Mouse (Mus musculus) hindbrain, embryonic 13.5 days (tissue): Measurements from ENCODE around the gene Nxpe3. TPM values are rescaled to one million over a fixed set of nuclear protein-coding genes. Genes with fewer than 3 reads are reported as not detected.
A peak's percentile ranks its signal among the peaks of the same experiment; 100 is the strongest.

Experiments used
- ATAC-seq: fragments of 200-750 bp; cut with Nextera tagmentation; 2 replicates; pipeline ENCODE4 v1.8.0; 2017; ENCODE audit warnings: moderate TSS enrichment; ENCODE audit not compliant: low FRiP score
- H3K27ac ChIP-seq: fragments of 300-500 bp; sonication (generic); 2 replicates; pipeline ENCODE4 v1.5.1; 2015; ENCODE audit warnings: inconsistent platforms, mild to moderate bottlenecking, moderate library complexity
- H3K27me3 ChIP-seq: fragments of 300-500 bp; sonication (generic); 2 replicates; pipeline ENCODE4 v1.6.1; 2015; ENCODE audit warnings: mild to moderate bottlenecking, inconsistent platforms
- H3K36me3 ChIP-seq: fragments of 300-500 bp; sonication (generic); 2 replicates; pipeline ENCODE4 v1.6.1; 2015; ENCODE audit warnings: mild to moderate bottlenecking, inconsistent platforms
- H3K4me1 ChIP-seq: fragments of 300-500 bp; sonication (generic); replicated peaks from 2 replicates; pipeline ENCODE4 v1.6.1; 2015; ENCODE audit warnings: inconsistent platforms
- H3K4me2 ChIP-seq: fragments of 300-500 bp; sonication (generic); 2 replicates; pipeline ENCODE4 v1.6.1; 2015; ENCODE audit warnings: inconsistent platforms, mild to moderate bottlenecking, moderate library complexity
- H3K4me3 ChIP-seq: fragments of 300-500 bp; sonication (generic); 2 replicates; pipeline ENCODE4 v1.5.1; 2015; ENCODE audit warnings: mild to moderate bottlenecking, inconsistent platforms
- H3K9ac ChIP-seq: fragments of 300-500 bp; sonication (generic); 2 replicates; pipeline ENCODE4 v1.6.1; 2015; ENCODE audit warnings: mild to moderate bottlenecking, inconsistent platforms
- H3K9me3 ChIP-seq: fragments of 300-500 bp; sonication (generic); 2 replicates; pipeline ENCODE4 v1.6.1; 2016; ENCODE audit warnings: inconsistent platforms
- WGBS: fragments of 180-500 bp; shearing (Covaris S2); methylation state at CpG from one replicate; pipeline ENCODE4 v1.1.7; 2015; 5-methylcytosine and 5-hydroxymethylcytosine counted together
- polyA plus RNA-seq: library from polyadenylated mRNA; unstranded; fragments of >200 nt; fragmentation: Nextera tagmentation; extraction: Ambion mirVana; gene quantifications from 2 replicates; pipeline ENCODE4 v1.2.1, GENCODE M21; 2015

The Nxpe3 gene
- polyA plus RNA-seq, 1 experiment from 2014 or later: 1.2 TPM

DNA sequence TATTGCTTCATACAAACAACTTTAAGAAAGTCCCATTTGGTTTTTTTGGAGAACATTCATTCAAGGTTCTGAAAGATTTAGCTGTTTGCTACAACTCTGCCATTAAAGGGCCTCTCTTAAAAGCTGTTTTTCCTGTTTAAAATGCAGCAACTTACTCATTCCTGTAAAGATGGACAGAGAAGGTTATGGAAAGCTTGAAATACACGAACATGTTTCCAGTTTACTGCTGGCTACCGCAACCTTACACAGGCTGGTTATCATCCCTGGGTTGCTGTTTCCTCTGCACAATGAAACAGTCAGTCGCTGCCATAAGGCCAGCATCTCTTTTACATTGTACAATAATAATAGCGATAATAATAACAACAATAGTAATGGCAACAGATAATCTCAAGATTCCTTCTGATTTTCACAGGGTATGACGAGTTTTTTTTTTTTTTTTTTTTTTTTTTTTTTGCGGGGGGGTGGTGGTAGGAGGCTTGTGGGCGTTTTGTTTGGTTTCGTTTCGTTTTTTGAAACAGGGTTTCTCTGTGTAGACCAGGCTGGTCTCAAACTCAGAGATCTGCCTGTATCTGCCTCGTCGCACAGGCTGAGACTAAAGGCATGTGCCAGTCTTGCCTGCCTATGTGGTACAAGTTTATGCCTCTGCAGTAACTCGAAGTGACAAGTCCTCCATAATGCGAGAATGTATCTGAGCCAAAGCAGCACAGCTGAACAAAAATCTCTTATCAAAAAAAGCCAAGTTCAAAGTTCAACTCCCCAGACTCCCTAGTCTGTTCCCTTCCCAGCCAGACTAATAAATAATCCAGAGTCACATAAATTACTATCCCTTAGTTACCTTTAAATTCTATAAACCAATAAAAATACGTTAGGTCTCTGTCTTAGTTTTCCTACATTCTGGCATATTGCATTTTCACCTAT lies 7.0 kb upstream of the Nxpe3 start:
- H3K4me2 ChIP-seq: no peak overlapping the region
- H3K9me3 ChIP-seq: no peaks in the 10 kb centered on the region
- no peaks in the 10 kb centered on the region; the same call in 1 of the 2 replicates for H3K4me1 ChIP-seq
- 92% methylated on average over 14 of the region's 14 CpGs for WGBS
- H3K27ac ChIP-seq: no peak overlapping the region
- peaks cover 37% of the 10 kb centered on the region for H3K36me3 ChIP-seq
- H3K9ac ChIP-seq: no peak overlapping the region
- H3K27me3 ChIP-seq: no peaks in the 10 kb centered on the region
- no peak for ATAC-seq
- no peak overlapping the region for H3K4me3 ChIP-seq

DNA sequence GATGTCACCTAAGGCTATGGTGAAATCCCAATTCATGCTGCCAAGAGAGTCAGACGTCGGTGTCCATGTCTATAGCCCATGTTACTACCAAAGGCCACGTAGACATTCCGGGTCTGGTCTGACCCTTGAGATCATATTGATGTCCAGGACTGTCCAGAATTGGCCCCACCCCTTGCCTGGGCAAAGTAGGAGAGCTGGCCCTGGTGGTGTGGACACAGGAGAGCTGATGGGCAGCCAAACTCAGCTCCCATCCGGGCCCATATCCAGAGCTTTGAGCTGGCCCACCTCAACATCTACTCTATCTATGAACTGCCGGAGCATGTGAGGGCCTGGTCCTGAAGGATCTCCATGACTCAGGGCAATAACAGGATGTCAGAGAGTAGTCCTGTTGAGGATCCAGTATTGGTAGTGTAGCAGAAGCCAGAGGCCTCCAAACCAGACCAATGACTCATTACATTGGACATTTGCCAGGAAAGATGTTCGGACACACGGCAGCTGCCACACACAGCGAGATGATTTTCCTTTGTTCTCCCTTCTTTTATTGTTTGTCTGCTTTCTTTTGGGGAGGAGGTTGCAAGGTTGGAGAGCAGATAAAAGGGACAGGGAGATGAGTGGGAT lies 3.4 kb upstream of the Nxpe3 start:
- Histone ChIP-seq H3K4me3 (no peak overlapping the region), H3K4me1 (peaks cover 15% of the 10 kb centered on the region), H3K27me3 (no peaks in the 10 kb centered on the region), H3K27ac (no peak overlapping the region), H3K36me3 (peaks cover 11% of the 10 kb centered on the region; the same call in 1 of the 2 replicates), H3K4me2 (no peak overlapping the region), H3K9ac (no peak overlapping the region), H3K9me3 (no peaks in the 10 kb centered on the region)
- ATAC-seq: no peak
- WGBS: 75% methylated on average over 9 of the region's 9 CpGs

DNA sequence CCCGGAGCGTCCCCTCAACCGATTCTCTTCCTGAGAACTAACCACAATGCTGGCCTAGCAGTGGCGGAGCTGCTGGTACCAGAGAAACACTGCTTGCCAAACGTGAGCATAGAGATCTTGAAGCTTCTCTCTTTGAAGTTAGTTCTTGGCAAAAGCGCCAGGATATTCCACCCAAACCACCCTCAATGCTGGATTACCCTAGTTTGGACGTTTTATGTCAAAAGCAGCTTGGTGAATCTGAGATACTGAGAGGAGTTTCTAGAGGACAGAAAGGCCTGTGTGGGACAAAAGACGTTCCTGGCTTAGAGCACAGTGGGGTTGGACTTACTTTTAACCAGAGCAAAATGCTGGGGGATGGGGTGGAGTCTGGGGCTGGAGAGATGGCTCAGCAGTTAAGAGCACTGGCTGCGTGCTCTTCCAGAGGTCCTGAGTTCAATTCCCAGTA lies 588 bp upstream of the Nxpe3 start:
- H3K36me3 ChIP-seq: 0 out of 2 replicates have a peak, but pooled peaks cover under 1% of the 10 kb centered on the region
- peak overlapping the region; percentile 90 for H3K27ac ChIP-seq
- H3K27me3 ChIP-seq: no peaks in the 10 kb centered on the region
- no peaks in the 10 kb centered on the region for H3K9me3 ChIP-seq
- H3K4me1 ChIP-seq: peaks cover 17% of the 10 kb centered on the region
- peak overlapping the region; percentile 89 for H3K9ac ChIP-seq
- WGBS: 4% methylated on average over 9 of the region's 9 CpGs
- peak overlapping the region; percentile 68 for H3K4me2 ChIP-seq
- peak; percentile 32; the same call in 1 of the 2 replicates for ATAC-seq
- H3K4me3 ChIP-seq: peak overlapping the region; percentile 73

DNA sequence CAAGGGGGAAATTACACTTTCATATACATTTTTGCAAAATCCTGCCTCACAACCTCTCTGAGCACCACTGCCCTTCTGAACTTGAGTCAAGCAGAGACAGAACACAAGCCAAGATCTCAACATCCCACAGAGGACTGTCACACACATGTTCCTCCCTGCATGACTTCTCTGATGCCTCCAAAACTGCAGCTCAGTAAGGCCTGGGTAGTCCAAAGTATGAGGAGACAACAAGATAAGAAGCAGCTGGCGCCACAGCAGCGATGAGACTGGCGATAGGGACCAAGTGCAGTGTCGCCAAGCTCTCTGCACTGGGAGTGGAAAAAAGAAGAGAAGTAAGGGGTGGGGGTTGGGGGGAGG lies 571 bp downstream of the Nxpe3 start:
- H3K9me3 ChIP-seq: no peaks in the 10 kb centered on the region
- peaks cover 12% of the 10 kb centered on the region for H3K36me3 ChIP-seq
- ATAC-seq: no peak
- H3K4me3 ChIP-seq: peak overlapping the region; percentile 73
- peak overlapping the region; percentile 90 for H3K27ac ChIP-seq
- H3K9ac ChIP-seq: peak overlapping the region; percentile 89
- peak overlapping the region; percentile 68 for H3K4me2 ChIP-seq
- H3K27me3 ChIP-seq: no peaks in the 10 kb centered on the region
- 1% methylated on average over 4 of the region's 4 CpGs for WGBS
- peaks cover 17% of the 10 kb centered on the region for H3K4me1 ChIP-seq

DNA sequence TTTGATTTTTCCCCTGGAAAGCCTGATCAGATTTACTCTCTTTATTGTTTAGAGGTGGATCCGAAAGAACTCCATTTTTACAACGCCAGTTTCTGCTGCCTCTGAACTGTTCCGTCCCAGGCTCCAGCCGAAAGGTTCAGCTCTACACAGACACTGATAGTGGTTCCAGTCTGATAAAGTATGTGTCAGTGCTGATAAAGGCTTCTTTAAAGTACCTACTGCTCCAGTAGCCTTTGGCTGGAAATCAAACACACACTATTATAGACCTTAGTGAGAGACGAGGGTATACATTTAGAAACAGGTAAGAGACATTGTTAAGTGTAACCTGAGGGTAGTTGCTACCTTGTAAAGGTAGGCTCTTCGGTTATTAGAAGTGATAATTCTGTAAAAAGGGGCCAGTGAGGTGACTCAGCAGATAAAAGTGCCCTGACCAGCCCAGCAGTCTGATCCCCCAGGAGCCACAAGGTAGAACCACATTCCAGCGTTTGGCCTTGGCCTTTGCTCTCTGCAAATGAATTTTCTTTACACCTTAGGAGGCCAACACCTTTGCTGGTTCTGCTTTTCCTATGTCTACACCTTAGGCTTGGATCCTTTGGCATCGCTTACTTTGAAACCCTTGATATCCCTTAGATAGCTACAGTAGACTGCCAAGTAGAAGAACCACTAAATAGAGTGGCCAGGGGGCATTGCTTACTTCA lies 1.5 kb downstream of the Nxpe3 start:
- H3K4me3 ChIP-seq: no peak overlapping the region
- WGBS: 85% methylated on average over 8 of the region's 8 CpGs
- H3K4me1 ChIP-seq: peaks cover 17% of the 10 kb centered on the region
- peak overlapping the region; percentile 68 for H3K4me2 ChIP-seq
- no peak overlapping the region for H3K27ac ChIP-seq
- no peaks in the 10 kb centered on the region for H3K27me3 ChIP-seq
- no peak for ATAC-seq
- H3K9me3 ChIP-seq: no peaks in the 10 kb centered on the region
- peaks cover 20% of the 10 kb centered on the region for H3K36me3 ChIP-seq
- H3K9ac ChIP-seq: no peak overlapping the region

DNA sequence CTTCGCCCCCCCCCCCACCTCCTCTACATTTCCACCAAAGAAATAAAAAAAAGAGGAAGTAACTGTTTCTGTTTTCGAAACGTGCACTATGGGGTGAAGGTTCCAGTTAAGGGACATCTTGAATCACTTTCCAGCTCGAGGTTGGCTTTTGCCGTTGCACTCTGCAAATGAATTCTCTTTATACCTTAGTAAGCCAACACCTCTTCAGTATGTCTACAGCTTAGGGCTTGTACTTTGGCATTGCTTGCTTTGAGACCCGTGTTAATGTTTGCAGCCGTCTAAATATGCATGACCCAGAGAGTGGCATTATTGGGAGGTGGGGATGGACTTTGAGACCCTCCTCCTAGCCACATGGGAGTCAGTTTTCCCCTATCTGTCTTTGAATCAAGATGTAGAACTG lies 2.6 kb downstream of the Nxpe3 start:
- ATAC-seq: no peak
- Histone ChIP-seq H3K27ac (no peak overlapping the region), H3K9me3 (no peaks in the 10 kb centered on the region), H3K9ac (no peak overlapping the region), H3K36me3 (peaks cover 30% of the 10 kb centered on the region), H3K4me1 (peaks cover 17% of the 10 kb centered on the region), H3K4me3 (no peak overlapping the region), H3K27me3 (no peaks in the 10 kb centered on the region), H3K4me2 (no peak overlapping the region)
- 83% methylated on average over 7 of the region's 7 CpGs for WGBS

DNA sequence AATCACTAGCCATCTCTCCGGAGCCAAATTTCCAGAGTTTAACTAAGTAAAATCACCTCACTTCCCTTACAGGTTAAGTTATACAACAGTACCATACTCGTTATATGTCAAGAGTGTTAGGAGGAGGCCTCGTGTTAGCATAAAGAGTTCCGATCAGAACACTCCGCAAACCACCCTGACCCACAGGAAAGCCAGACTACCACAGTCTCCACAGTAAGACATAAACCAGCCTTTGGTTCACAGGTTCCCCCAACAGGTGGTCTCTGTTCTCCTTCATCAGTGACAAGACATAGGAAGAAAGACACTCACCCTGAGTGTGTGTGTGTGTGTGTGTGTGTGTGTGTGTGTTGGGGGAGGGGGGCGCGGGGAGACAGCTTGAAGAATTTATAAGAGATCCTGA lies 3.7 kb downstream of the Nxpe3 start:
- 99% methylated on average over 7 of the region's 7 CpGs for WGBS
- H3K4me3 ChIP-seq: no peak overlapping the region
- H3K4me1 ChIP-seq: peaks cover 16% of the 10 kb centered on the region
- H3K36me3 ChIP-seq: peaks cover 34% of the 10 kb centered on the region
- no peak overlapping the region for H3K4me2 ChIP-seq
- H3K27me3 ChIP-seq: no peaks in the 10 kb centered on the region
- no peaks in the 10 kb centered on the region for H3K9me3 ChIP-seq
- H3K9ac ChIP-seq: no peak overlapping the region
- H3K27ac ChIP-seq: no peak overlapping the region
- no peak for ATAC-seq

DNA sequence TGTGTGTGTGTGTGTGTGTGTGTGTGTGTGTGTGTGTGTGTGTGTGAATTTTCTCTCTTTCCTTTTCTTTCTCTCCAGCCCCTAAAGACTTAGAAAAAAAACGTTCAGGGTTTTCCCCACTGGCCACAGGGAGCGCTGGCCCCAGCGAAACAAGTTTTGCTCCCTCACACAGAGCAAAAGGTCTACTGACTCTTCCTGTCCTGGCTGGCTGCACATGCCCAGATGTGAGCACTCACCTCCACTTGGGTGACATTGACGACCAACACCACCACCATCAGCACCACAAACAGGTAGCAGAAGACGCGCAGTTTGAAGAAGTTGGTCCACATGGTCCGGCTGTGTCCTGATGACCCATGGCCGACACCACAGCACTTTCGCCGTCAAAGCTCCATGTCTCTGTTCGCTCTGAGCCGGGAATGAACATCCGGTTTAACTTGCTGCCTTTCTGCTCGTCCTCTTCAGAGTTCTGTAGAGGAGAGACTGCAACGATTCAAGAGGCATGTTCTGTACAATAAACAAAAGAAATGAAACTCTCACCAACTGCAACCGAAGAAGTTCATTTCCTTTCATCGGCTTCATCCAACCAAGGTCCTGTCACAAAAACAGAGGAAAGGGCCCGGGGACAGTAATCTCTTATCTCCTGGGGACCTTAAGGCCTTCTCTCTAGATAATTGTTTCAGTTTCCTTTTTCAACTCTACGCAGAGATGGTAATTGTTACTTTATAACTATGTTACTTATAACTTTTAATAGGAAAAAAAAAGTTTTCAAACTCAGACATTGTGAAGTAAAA lies 4.5 kb downstream of the Nxpe3 start:
- no peak overlapping the region for H3K4me2 ChIP-seq
- H3K27ac ChIP-seq: no peak overlapping the region
- no peak overlapping the region for H3K4me3 ChIP-seq
- H3K9ac ChIP-seq: no peak overlapping the region
- H3K27me3 ChIP-seq: no peaks in the 10 kb centered on the region
- peaks cover 13% of the 10 kb centered on the region for H3K4me1 ChIP-seq
- H3K36me3 ChIP-seq: peaks cover 34% of the 10 kb centered on the region
- no peak for ATAC-seq
- no peaks in the 10 kb centered on the region for H3K9me3 ChIP-seq
- 93% methylated on average over 19 of the region's 19 CpGs for WGBS

DNA sequence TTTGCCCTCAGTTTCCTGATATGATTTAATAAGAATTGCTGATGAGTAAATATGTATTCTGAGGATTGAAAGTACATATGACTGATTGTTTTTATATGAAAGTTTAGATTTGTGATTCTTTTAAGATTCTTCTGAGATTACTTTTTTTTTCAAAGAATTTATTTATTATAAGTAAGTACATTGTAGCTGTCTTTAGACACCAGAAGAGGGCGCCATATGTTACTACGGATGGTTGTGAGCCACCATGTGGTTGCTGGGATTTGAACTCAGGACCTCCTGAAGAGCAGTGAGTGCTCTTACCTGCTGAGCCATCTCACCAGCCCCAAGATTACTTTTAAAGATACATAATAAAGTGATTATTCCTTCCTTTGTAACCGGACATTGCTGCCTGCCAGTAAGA lies 5.6 kb downstream of the Nxpe3 start:
- ATAC-seq: no peak
- H3K4me2 ChIP-seq: no peak overlapping the region
- WGBS: 85% methylated on average over 3 of the region's 3 CpGs
- H3K9me3 ChIP-seq: no peaks in the 10 kb centered on the region
- H3K4me3 ChIP-seq: no peak overlapping the region
- H3K36me3 ChIP-seq: peaks cover 37% of the 10 kb centered on the region
- H3K27ac ChIP-seq: no peak overlapping the region
- peaks cover 11% of the 10 kb centered on the region for H3K4me1 ChIP-seq
- no peaks in the 10 kb centered on the region for H3K27me3 ChIP-seq
- no peak overlapping the region for H3K9ac ChIP-seq

DNA sequence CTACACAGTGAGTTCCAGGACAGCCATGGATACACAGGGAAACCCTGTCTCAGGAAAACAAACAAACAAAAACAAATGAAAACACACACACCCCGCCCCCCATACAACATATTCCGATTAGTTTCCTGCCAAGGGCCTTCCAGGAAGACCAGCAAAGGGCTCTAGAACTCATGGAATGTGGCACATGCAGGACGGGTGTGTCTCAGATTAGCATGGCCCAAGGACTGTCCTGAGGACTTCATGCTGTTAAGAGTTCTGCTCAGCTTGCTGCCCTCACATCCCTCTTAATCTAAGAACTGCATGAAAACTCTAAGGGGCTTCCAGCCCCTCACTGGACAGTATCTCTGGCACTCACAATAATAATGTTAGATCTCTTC lies 6.5 kb downstream of the Nxpe3 start:
- Histone ChIP-seq H3K36me3 (peaks cover 41% of the 10 kb centered on the region), H3K4me3 (no peak overlapping the region), H3K9ac (no peak overlapping the region), H3K4me1 (peaks cover 3% of the 10 kb centered on the region), H3K9me3 (no peaks in the 10 kb centered on the region), H3K27me3 (no peaks in the 10 kb centered on the region), H3K4me2 (no peak overlapping the region), H3K27ac (no peak overlapping the region)
- ATAC-seq: no peak
- 86% methylated on average over 3 of the region's 3 CpGs for WGBS

DNA sequence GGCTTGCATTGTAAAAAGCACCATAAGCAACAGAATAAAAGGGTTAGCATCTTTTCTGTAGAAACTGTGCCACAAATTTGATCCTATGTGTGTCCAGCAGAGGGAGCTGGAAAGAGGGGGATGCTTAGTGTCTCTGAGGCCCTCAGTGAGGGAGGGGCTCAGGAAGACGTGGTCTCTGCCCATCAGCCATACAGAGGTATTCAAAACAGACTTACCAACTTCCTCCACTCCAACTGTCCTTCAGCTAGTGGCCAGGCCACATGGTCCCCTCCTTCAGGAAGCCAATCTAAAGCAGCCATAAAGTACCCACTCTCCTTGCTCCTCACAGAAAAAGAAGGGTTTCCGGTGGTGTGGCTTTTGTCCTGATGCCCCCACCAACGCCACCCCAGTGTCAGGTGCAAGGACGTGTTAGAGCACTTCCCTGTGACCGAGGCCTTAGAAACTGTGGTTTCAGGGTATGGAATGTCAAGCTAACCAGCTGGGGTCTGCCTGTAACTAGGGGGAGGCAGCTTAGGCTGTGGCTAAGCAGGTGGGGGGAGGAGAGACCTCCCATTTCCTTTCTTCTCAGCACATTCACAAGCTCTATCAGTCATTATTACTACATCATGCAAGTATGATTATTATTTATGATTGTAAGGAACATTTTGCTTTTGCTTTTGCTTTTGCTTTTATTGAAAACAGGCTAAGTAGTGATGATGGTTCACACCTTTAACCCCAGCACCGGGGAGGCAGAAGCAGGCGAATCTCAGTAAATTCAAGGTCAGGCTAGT lies 7.1 kb downstream of the Nxpe3 start:
- no peak overlapping the region for H3K27ac ChIP-seq

More for the DNA sequence above, 7.1 kb downstream of the Nxpe3 start:
- no peaks in the 10 kb centered on the region for H3K27me3 ChIP-seq
- no peak overlapping the region for H3K4me3 ChIP-seq
- H3K9me3 ChIP-seq: no peaks in the 10 kb centered on the region
- no peaks in the 10 kb centered on the region for H3K4me1 ChIP-seq
- H3K36me3 ChIP-seq: peaks cover 42% of the 10 kb centered on the region
- H3K4me2 ChIP-seq: no peak overlapping the region
- no peak overlapping the region for H3K9ac ChIP-seq
- no peak for ATAC-seq
- 65% methylated on average over 7 of the region's 7 CpGs for WGBS
